Mouse (Mus musculus) kidney, embryonic 16.5 days (tissue): Measurements from ENCODE around the gene Tinf2. TPM values are rescaled to one million over a fixed set of nuclear protein-coding genes. Genes with fewer than 3 reads are reported as not detected.

Experiments used
- ATAC-seq: fragments of 200-750 bp; cut with Nextera tagmentation; 2 replicates; pipeline ENCODE4 v1.8.0; 2017; ENCODE audit warnings: moderate TSS enrichment; ENCODE audit not compliant: low FRiP score, low TSS enrichment
- H3K27ac ChIP-seq: fragments of 300-500 bp; sonication (generic); 2 replicates; pipeline ENCODE4 v1.5.1; 2014; ENCODE audit warnings: low read length
- H3K27me3 ChIP-seq: fragments of 300-500 bp; sonication (generic); 2 replicates; pipeline ENCODE4 v1.6.1; 2014; ENCODE audit warnings: low read length, control low read depth, mixed read lengths; ENCODE audit not compliant: insufficient read depth
- H3K36me3 ChIP-seq: fragments of 300-500 bp; sonication (generic); 2 replicates; pipeline ENCODE4 v1.6.1; 2014; ENCODE audit warnings: low read length, control low read depth, mixed read lengths; ENCODE audit not compliant: insufficient read depth
- H3K4me1 ChIP-seq: fragments of 300-500 bp; sonication (generic); 2 replicates; pipeline ENCODE4 v1.6.1; 2014; ENCODE audit warnings: low read length, control low read depth, mixed read lengths; ENCODE audit not compliant: insufficient read depth
- H3K4me2 ChIP-seq: fragments of 300-500 bp; sonication (generic); replicated peaks from 2 replicates; pipeline ENCODE4 v1.6.1; 2014; ENCODE audit warnings: low read depth, low read length
- H3K4me3 ChIP-seq: fragments of 300-500 bp; sonication (generic); 2 replicates; pipeline ENCODE4 v1.5.1; 2014; ENCODE audit warnings: mild to moderate bottlenecking, low read length
- H3K9ac ChIP-seq: fragments of 300-500 bp; sonication (generic); replicated peaks from 2 replicates; pipeline ENCODE4 v1.6.1; 2014; ENCODE audit warnings: low read length
- H3K9me3 ChIP-seq: fragments of 300-500 bp; sonication (generic); 2 replicates; pipeline ENCODE4 v1.6.1; 2016; ENCODE audit warnings: low read length, control low read depth
- WGBS: fragments of 180-500 bp; shearing (Covaris S2); extraction: QIAGEN DNeasy Blood & Tissue Kit; methylation state at CpG from one replicate; pipeline ENCODE4 v1.1.7; 2014; 5-methylcytosine and 5-hydroxymethylcytosine counted together
- polyA plus RNA-seq: library from polyadenylated mRNA; unstranded; fragments of >200 nt; fragmentation: Nextera tagmentation; extraction: Ambion mirVana; gene quantifications from 2 replicates; pipeline ENCODE4 v1.2.1, GENCODE M21; 2015

Gene Tinf2
- polyA plus RNA-seq, 1 experiment from 2014 or later: 43.9 TPM

DNA sequence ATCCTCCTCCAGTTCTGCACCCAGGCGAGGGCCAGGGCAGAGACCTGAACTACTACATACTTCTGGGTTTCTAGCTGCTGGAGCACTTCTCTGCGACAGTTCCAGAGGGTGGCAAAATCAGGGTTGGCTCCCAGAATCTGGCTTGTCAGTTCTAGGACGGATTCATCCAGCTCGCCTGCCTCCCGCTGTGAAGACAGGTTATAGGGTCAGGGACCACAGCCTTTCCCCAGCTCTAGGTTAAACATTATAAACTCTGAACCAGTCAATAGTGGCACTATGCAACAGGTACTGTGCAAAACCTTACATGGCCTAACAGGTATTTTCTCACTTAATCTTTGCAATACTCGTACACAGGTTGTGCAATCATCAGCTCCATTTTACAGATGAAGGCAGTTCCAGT is 39.5 kb upstream of the Tinf2 start:
- H3K4me3 ChIP-seq: peak overlapping the region; percentile 82
- ATAC-seq: peak; percentile 24; the same call in 1 of the 2 replicates
- peaks cover 10% of the 10 kb centered on the region for H3K4me1 ChIP-seq
- WGBS: 76% methylated on average over 6 of the region's 6 CpGs
- peak overlapping the region; percentile 84; the same call in 1 of the 2 replicates for H3K9ac ChIP-seq
- H3K36me3 ChIP-seq: peaks cover 17% of the 10 kb centered on the region; the same call in 1 of the 2 replicates
- no peaks in the 10 kb centered on the region for H3K9me3 ChIP-seq
- peak overlapping the region; percentile 58 for H3K4me2 ChIP-seq
- peak overlapping the region; percentile 92 for H3K27ac ChIP-seq
- no peaks in the 10 kb centered on the region for H3K27me3 ChIP-seq

DNA sequence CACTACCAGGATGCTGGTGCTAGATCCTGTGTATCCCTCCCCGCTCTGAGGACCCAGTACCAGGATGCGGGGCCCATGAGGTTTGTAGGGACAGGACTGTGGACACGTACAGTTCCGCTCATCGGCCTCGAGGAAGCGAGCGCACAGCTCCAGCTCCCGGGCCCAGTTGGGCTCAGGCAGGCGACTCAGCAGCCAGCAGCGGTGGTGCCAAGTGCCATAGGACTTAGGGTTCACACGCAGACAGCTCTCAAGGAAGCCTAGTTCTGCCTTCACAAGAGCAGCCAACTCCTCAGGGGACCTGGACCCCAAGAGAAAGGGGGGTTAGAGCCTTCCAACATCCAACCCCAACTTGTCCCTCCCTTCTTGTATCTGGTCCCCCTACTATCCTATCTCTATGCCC is 39.0 kb upstream of the Tinf2 start:
- peak overlapping the region; percentile 39; the same call in 1 of the 2 replicates for H3K27ac ChIP-seq

DNA sequence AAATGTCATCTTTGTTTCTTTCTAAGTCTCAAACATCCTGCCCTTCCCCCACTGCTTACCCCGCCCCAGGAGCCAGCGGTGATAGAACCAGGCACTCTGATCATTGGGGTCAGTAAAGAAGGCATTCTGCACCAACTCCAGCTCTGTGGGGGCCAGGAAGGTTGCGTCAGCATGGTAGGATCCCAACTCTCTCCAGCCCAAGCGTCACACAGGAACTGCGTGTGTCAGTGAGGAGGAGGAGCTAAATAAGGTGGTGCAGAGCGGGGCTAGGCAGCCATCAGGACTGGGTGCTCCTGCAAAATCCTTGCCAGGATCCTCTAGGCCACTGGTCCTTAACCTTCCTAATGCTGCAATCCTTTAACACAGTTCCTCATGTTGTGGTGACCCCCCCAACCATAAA is 38.1 kb upstream of the Tinf2 start:
- ATAC-seq: no peak
- WGBS: 92% methylated on average over 6 of the region's 6 CpGs
- no peak overlapping the region for H3K4me2 ChIP-seq
- H3K27ac ChIP-seq: no peak overlapping the region
- peaks cover 17% of the 10 kb centered on the region; the same call in 1 of the 2 replicates for H3K36me3 ChIP-seq
- no peaks in the 10 kb centered on the region for H3K9me3 ChIP-seq
- H3K27me3 ChIP-seq: no peaks in the 10 kb centered on the region
- H3K4me3 ChIP-seq: no peak overlapping the region
- peaks cover 10% of the 10 kb centered on the region for H3K4me1 ChIP-seq
- no peak overlapping the region for H3K9ac ChIP-seq

More for the DNA sequence above, 39.0 kb upstream of the Tinf2 start:
- Histone ChIP-seq H3K9ac (peak overlapping the region; percentile 84; the same call in 1 of the 2 replicates), H3K4me1 (peaks cover 10% of the 10 kb centered on the region), H3K4me2 (peak overlapping the region; percentile 58; the same call in 1 of the 2 replicates), H3K4me3 (no peak overlapping the region), H3K36me3 (peaks cover 17% of the 10 kb centered on the region; the same call in 1 of the 2 replicates), H3K9me3 (no peaks in the 10 kb centered on the region), H3K27me3 (no peaks in the 10 kb centered on the region)
- 92% methylated on average over 12 of the region's 12 CpGs for WGBS
- no peak for ATAC-seq

DNA sequence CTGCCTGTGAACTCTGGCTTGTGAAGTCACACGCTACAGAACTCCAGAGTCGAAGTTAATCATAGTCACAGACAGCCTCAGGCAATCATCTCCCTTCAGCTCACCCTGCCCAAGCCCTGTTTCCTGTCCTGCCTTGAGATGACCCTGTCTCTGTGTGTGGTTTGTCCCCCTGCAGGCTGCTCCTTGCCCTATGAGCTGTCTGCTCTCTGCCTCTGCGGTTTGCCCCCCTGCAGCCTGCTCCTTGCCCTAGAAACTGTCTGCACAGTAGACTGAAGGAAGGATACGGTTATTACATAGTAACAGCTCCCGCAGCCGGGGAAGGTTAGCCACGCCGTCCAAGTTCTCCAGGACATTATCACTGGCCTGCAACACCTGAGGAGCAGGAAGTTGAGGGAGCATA is 35.3 kb upstream of the Tinf2 start:
- WGBS: 69% methylated on average over 8 of the region's 8 CpGs
- Histone ChIP-seq H3K36me3 (peaks cover 17% of the 10 kb centered on the region; the same call in 1 of the 2 replicates), H3K27me3 (peaks cover 13% of the 10 kb centered on the region), H3K27ac (no peak overlapping the region), H3K4me3 (no peak overlapping the region), H3K4me2 (no peak overlapping the region), H3K9me3 (no peaks in the 10 kb centered on the region), H3K4me1 (peaks cover 13% of the 10 kb centered on the region), H3K9ac (no peak overlapping the region)
- ATAC-seq: peak; percentile 24

DNA sequence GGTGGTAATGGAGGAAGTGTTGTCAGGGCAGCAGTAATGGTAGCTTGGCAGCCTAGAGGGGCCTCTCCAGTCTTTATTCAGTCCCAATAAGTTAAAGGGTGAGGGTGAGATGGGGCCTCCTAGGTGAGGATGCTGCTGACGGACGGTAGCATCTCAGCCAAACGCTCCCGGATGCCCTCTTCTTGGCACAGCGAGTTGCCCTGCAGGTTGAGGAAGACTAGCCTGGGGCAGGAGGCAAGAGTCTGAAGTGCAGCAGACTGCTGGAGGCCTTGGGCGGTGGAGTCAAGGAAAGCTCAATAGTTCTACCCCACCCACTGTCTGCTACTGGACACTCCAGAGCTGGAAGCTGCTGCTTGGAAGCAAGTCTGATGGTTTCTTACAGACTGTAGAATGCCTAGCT is 34.7 kb upstream of the Tinf2 start:
- Histone ChIP-seq H3K36me3 (peaks cover 17% of the 10 kb centered on the region; the same call in 1 of the 2 replicates), H3K4me2 (no peak overlapping the region), H3K27me3 (peaks cover 15% of the 10 kb centered on the region), H3K9ac (no peak overlapping the region), H3K4me1 (peaks cover 11% of the 10 kb centered on the region), H3K4me3 (no peak overlapping the region), H3K27ac (0 out of 2 replicates have a peak overlapping the region, but pooled peaks have one; percentile 35), H3K9me3 (no peaks in the 10 kb centered on the region)
- no peak for ATAC-seq
- WGBS: 91% methylated on average over 6 of the region's 6 CpGs

DNA sequence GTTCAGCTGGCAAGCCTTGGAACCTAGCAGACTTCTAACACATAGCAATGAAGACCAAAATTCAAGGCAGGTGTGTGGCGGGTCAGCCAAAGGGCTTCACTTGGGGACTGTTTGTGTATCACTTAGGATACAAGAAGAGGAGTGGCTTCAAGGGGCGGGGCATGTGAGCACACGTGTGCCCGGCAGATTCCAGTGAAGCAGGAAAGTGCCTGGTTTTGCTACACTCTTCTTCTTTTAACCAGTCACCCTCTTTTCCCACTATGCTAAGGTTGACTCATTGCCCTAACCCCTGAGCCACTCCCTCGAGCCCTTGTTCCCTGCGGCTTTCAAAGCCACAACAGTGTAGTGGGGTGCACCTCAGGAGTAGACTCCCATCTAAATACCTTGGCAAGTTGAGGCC is 33.3 kb upstream of the Tinf2 start:
- Histone ChIP-seq H3K4me2 (no peak overlapping the region), H3K9me3 (no peaks in the 10 kb centered on the region), H3K4me1 (peaks cover 6% of the 10 kb centered on the region; the same call in 1 of the 2 replicates), H3K4me3 (no peak overlapping the region), H3K9ac (no peak overlapping the region), H3K27ac (no peak overlapping the region), H3K27me3 (peaks cover 15% of the 10 kb centered on the region), H3K36me3 (peaks cover 12% of the 10 kb centered on the region; the same call in 1 of the 2 replicates)
- 40% methylated on average over 6 of the region's 6 CpGs for WGBS
- no peak for ATAC-seq

DNA sequence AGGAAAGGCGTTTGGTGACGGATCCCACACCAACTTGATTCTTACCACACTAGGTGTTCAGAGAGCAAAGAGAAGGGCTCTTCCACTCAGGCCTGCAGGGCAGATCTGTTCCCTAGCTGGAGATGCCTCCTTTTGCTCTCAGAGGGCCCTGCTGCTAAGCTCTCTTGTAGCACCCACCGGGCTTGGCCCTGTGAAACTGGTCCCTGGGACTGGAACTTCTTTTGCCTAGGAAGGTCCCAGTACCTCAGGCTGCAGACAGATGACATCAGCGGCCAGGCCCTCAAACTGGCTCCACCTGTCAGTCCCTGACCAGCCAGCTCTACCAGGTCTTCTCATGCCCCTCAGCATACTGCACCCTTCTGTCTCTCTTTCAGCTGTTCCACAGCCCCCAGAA is 32.1 kb upstream of the Tinf2 start, which contains the start of gene Tgm1:
TSS of gene Tgm1 (minus strand) at position 198 of the 394 bp plus-strand sequence.
- 0 out of 2 replicates have a peak within 1 kb of the TSS, but pooled peaks have one; percentile 25 for H3K27ac ChIP-seq
- H3K9me3 ChIP-seq: no peaks in the 10 kb centered on the region
- peak within 1 kb of the TSS; percentile 53 for H3K4me2 ChIP-seq
- 25% methylated on average over 4 of the region's 4 CpGs for WGBS
- peak within 1 kb of the TSS; percentile 58; the same call in 1 of the 2 replicates for H3K9ac ChIP-seq
- no peak for ATAC-seq
- H3K4me1 ChIP-seq: peaks cover 6% of the 10 kb centered on the region; the same call in 1 of the 2 replicates
- peaks cover 8% of the 10 kb centered on the region; the same call in 1 of the 2 replicates for H3K36me3 ChIP-seq
- H3K4me3 ChIP-seq: peak within 1 kb of the TSS; percentile 31
- H3K27me3 ChIP-seq: peaks cover 15% of the 10 kb centered on the region

DNA sequence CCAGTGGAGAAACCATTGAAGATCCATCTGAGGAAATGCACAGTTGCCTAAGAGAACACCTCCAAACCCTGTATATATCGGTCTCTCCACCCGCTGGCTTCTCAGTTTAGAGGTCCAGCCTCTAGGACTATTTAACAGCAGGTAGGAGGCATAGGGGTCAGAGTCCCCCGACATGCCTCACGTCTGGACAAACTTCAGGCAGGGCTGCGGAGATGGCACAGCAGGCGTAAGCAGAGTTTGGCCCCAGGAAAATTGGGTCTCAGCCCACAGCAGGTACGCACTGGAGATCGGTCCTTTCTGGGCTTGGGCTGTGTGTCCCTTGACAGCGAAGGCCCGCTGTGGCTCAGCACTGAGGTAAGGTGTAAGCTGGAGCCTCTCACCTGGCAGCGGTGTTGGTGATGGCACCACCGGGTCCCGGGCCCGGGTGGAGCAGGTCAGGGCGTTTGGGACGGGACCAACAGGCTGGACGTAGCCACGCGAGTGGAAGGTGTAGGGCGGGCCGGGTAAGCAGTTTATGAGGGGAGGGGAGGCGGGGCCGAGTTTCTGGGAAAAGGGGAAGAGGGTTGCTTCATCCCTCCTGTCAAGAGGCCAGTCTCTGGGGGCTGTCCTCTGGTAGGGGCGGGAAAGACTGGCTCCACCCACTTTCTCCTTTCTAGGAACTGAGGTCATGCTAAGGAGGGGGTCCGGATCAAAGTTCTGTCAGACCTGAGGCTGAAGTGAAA is 31.5 kb upstream of the Tinf2 start:
- Histone ChIP-seq H3K27ac (0 out of 2 replicates have a peak overlapping the region, but pooled peaks have one; percentile 25), H3K9ac (peak overlapping the region; percentile 58; the same call in 1 of the 2 replicates), H3K27me3 (peaks cover 15% of the 10 kb centered on the region), H3K36me3 (peaks cover 2% of the 10 kb centered on the region; the same call in 1 of the 2 replicates), H3K9me3 (no peaks in the 10 kb centered on the region), H3K4me3 (peak overlapping the region; percentile 31), H3K4me1 (peaks cover 6% of the 10 kb centered on the region; the same call in 1 of the 2 replicates), H3K4me2 (peak overlapping the region; percentile 53)
- WGBS: 12% methylated on average over 24 of the region's 25 CpGs
- ATAC-seq: peak; percentile 47

DNA sequence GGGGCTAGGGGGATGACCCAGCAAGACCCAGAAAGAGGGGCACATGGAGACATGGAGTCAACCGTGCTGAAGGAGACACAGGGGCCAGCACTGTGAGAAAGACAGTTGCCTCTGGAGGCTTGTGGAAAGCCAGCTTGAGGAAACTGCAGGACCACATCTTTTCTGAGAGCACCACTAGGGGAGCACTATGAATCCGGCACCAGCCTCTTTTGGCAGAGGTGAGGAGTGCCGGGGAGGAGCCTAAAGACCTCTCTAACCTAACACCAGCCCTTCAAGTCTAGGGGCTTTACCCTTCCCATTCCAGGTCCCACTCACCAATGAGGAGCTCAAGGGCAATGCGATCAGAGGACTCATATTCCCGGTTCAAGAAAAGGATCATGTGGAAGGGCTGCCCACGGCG is 30.2 kb upstream of the Tinf2 start:
- no peak for ATAC-seq
- no peaks in the 10 kb centered on the region; the same call in 1 of the 2 replicates for H3K36me3 ChIP-seq

More for the DNA sequence above, 30.2 kb upstream of the Tinf2 start:
- H3K9me3 ChIP-seq: no peaks in the 10 kb centered on the region
- peaks cover 15% of the 10 kb centered on the region for H3K27me3 ChIP-seq
- H3K9ac ChIP-seq: no peak overlapping the region
- H3K4me2 ChIP-seq: no peak overlapping the region
- no peak overlapping the region for H3K4me3 ChIP-seq
- no peak overlapping the region for H3K27ac ChIP-seq
- peaks cover 6% of the 10 kb centered on the region; the same call in 1 of the 2 replicates for H3K4me1 ChIP-seq
- 80% methylated on average over 7 of the region's 7 CpGs for WGBS
